Mouse (Mus musculus): Measurements from ENCODE around the gene Abca13.
"Not testable (repeated sequence)": the region's sequence is repeated elsewhere in the genome, so short reads cannot be mapped to it uniquely, and the experiment has no call there.

The Abca13 gene

GRCm38 (mm10) chr11:9191555-9192131 lies at the start of gene Abca13:
Gene Abca13, plus strand, starts transcription at chr11:9191942.
- no peak for DNase-seq (ENCODE audit: low read depth, low spot score)

- no peak for DNase-seq (ENCODE audit: low read depth, low spot score)
These were observed 46.6 kb upstream of the Abca13 start for GRCm38 (mm10) chr11:9145113-9145512.

GRCm38 (mm10) chr11:9146115-9146514 lies 45.6 kb upstream of the Abca13 start:
- DNase-seq (ENCODE audit: low read depth, low spot score) = no peak

GRCm38 (mm10) chr11:9146683-9147082 lies 45.1 kb upstream of the Abca13 start:
- no peak for DNase-seq (ENCODE audit: low read depth, low spot score)

- DNase-seq (ENCODE audit: low read depth, low spot score) = no peak
These were observed 43.5 kb upstream of the Abca13 start for GRCm38 (mm10) chr11:9148206-9148605.

- DNase-seq (ENCODE audit: low read depth, low spot score) = not testable (repeated sequence)
These were observed 41.3 kb upstream of the Abca13 start for GRCm38 (mm10) chr11:9150403-9150802.

- DNase-seq (ENCODE audit: low read depth, low spot score) = no peak
These were observed 31.8 kb upstream of the Abca13 start for GRCm38 (mm10) chr11:9159953-9160352.

GRCm38 (mm10) chr11:9167331-9167730 lies 24.4 kb upstream of the Abca13 start:
- no peak for DNase-seq (ENCODE audit: low read depth, low spot score)

- no peak for DNase-seq (ENCODE audit: low read depth, low spot score)
These were observed 10.3 kb upstream of the Abca13 start for GRCm38 (mm10) chr11:9181477-9181876.

GRCm38 (mm10) chr11:9189471-9189870 lies 2.3 kb upstream of the Abca13 start:
- DNase-seq (ENCODE audit: low read depth, low spot score) = not testable (repeated sequence)

GRCm38 (mm10) chr11:9190772-9191554 lies 779 bp upstream of the Abca13 start:
- no peak for DNase-seq (ENCODE audit: low read depth, low spot score)

GRCm38 (mm10) chr11:9194861-9195260 lies 3.1 kb downstream of the Abca13 start:
- DNase-seq (ENCODE audit: low read depth, low spot score) = no peak

GRCm38 (mm10) chr11:9199868-9200267 lies 8.1 kb downstream of the Abca13 start:
- no peak for DNase-seq (ENCODE audit: low read depth, low spot score)

- no peak for DNase-seq (ENCODE audit: low read depth, low spot score)
These were observed 19.0 kb downstream of the Abca13 start for GRCm38 (mm10) chr11:9210707-9211106.

- no peak for DNase-seq (ENCODE audit: low read depth, low spot score)
These were observed 21.8 kb downstream of the Abca13 start for GRCm38 (mm10) chr11:9213580-9213979.

GRCm38 (mm10) chr11:9216252-9216651 lies 24.5 kb downstream of the Abca13 start:
- no peak for DNase-seq (ENCODE audit: low read depth, low spot score)

- DNase-seq (ENCODE audit: low read depth, low spot score) = no peak
These were observed 28.8 kb downstream of the Abca13 start for GRCm38 (mm10) chr11:9220501-9220900.

GRCm38 (mm10) chr11:9221646-9222045 lies 29.9 kb downstream of the Abca13 start:
- no peak for DNase-seq (ENCODE audit: low read depth, low spot score)

GRCm38 (mm10) chr11:9226399-9226798 lies 34.7 kb downstream of the Abca13 start:
- DNase-seq (ENCODE audit: low read depth, low spot score) = no peak

- not testable (repeated sequence) for DNase-seq (ENCODE audit: low read depth, low spot score)
These were observed 57.9 kb downstream of the Abca13 start for GRCm38 (mm10) chr11:9249627-9250026.

- DNase-seq (ENCODE audit: low read depth, low spot score) = not testable (repeated sequence)
These were observed 71.3 kb downstream of the Abca13 start for GRCm38 (mm10) chr11:9263072-9263471.

GRCm38 (mm10) chr11:9269090-9269489 lies 77.3 kb downstream of the Abca13 start:
- no peak for DNase-seq (ENCODE audit: low read depth, low spot score)

- no peak for DNase-seq (ENCODE audit: low read depth, low spot score)
These were observed 93.5 kb downstream of the Abca13 start for GRCm38 (mm10) chr11:9285204-9285603.

All from CD4-positive helper T cell, adult 2 months (primary cell).